Mouse (Mus musculus) ES-E14 (cell line): Measurements from ENCODE around the gene Nyap1.

ENCODE experiments used
- CHD2 ChIP-seq: IDR thresholded peaks from 2 replicates; pipeline ENCODE4 v1.6.1; 2014; ENCODE audit warnings: mild to moderate bottlenecking, low read depth, low read length, inconsistent platforms
- ZC3H11A ChIP-seq: IDR thresholded peaks from 2 replicates; pipeline ENCODE4 v1.6.1; 2012; ENCODE audit warnings: low read depth, mild to moderate bottlenecking, inconsistent platforms, low read length, borderline replicate concordance

DNA sequence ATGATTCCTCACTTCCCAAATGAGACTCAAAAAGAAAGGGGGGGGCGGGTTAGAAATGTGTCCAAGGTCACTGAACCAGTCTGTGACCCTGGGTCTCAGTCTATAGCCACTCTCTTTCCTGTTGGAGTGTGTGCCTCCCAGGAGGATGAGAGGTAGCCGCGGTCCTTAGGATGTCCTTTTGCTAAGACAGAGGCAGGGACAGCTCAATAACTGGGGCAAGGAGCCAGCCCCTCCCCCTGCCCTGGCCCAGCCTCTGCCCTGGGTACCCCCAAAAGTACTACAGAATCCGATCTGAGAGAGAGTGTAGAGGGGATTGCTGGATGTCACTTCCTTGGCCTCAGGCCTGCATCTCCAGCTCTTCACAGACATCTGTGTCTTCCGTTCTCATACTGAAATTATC, 14.0 kb upstream of the Nyap1 start:
- TF ChIP-seq ZC3H11A (no peak), CHD2 (no peak)
